In genomic region chr2:14917585-14918247, GRCm38 (mm10) we compare ENCODE assay signal across 13 mouse cellular contexts.
DNase-seq lines count a peak whose midpoint lies in the region; ATAC-seq and TF ChIP-seq lines count a peak whose summit lies in the region.
"Had no signal": no experiment of that assay in that cellular context is flagged by ENCODE, and none has a peak within 500 bp of the region (broad histone marks: within the 10 kb centered on the region; RNA-seq: fewer than 3 reads in every experiment).

No protein-coding gene starts in this region.

- no peak overlapping the region for H3K4me2 ChIP-seq in forebrain, embryonic 12.5 days
- no peak overlapping the region for H3K4me2 ChIP-seq in forebrain, embryonic 11.5 days (ENCODE audit: low read depth, low read length, severe bottlenecking)
- no peak overlapping the region for H3K4me2 ChIP-seq in embryonic facial prominence, embryonic 11.5 days (ENCODE audit: low read depth, low read length)
- H3K4me2 ChIP-seq in heart, postnatal 0 days (ENCODE audit: low read depth, low read length): no peak overlapping the region
- H3K4me2 ChIP-seq in midbrain, embryonic 12.5 days (replicated peaks): no peak overlapping the region
- H3K4me2 ChIP-seq: embryonic facial prominence, embryonic 12.5 days; liver, embryonic 12.5 days had no signal

- H3K9me3 ChIP-seq in forebrain, embryonic 12.5 days: no peaks in the 10 kb centered on the region
- no peaks in the 10 kb centered on the region for H3K9me3 ChIP-seq in forebrain, embryonic 11.5 days (ENCODE audit: control insufficient read depth, low read length)
- no peaks in the 10 kb centered on the region for H3K9me3 ChIP-seq in embryonic facial prominence, embryonic 11.5 days (replicated peaks; ENCODE audit: control insufficient read depth, low read length)
- H3K9me3 ChIP-seq in heart, postnatal 0 days (replicated peaks; ENCODE audit: control insufficient read depth, low read length): no peaks in the 10 kb centered on the region
- H3K9me3 ChIP-seq in midbrain, embryonic 12.5 days: no peaks in the 10 kb centered on the region
- H3K9me3 ChIP-seq: embryonic facial prominence, embryonic 12.5 days; liver, embryonic 12.5 days had no signal

- no peak overlapping the region for H3K9ac ChIP-seq in forebrain, embryonic 12.5 days
- no peak overlapping the region for H3K9ac ChIP-seq in forebrain, embryonic 11.5 days (ENCODE audit: low read length)
- no peak overlapping the region for H3K9ac ChIP-seq in embryonic facial prominence, embryonic 11.5 days (replicated peaks; ENCODE audit: low read length)
- no peak overlapping the region for H3K9ac ChIP-seq in heart, postnatal 0 days (replicated peaks; ENCODE audit: low read depth, low read length)
- no peak overlapping the region for H3K9ac ChIP-seq in midbrain, embryonic 12.5 days (replicated peaks)
- H3K9ac ChIP-seq: embryonic facial prominence, embryonic 12.5 days; liver, embryonic 12.5 days had no signal

- no peak for TF ChIP-seq CTCF in heart, postnatal 0 days (IDR thresholded peaks at IDR 0.05; ENCODE audit: low read depth)

- peak; percentile 46; the same call in 1 of the 2 replicates for ATAC-seq in forebrain, embryonic 12.5 days (ENCODE audit: low FRiP score)
- no peak for ATAC-seq in forebrain, embryonic 11.5 days (replicated peaks; ENCODE audit: low FRiP score)
- ATAC-seq in embryonic facial prominence, embryonic 11.5 days (replicated peaks; ENCODE audit: insufficient number of reproducible peaks, low FRiP score, low TSS enrichment, low read depth): 0 out of 2 replicates have a peak, but pooled peaks have one; percentile 48
- peak; percentile 84 for ATAC-seq in heart, postnatal 0 days (ENCODE audit: insufficient read depth, low read depth)
- ATAC-seq in midbrain, embryonic 12.5 days (ENCODE audit: low FRiP score, low read depth): peak; percentile 75
- ATAC-seq: activated CD4-positive, CD25-positive, alpha-beta regulatory T cell, adult 4 months; liver, embryonic 12.5 days had no signal

- no peak overlapping the region for H3K27ac ChIP-seq in forebrain, embryonic 12.5 days
- no peak overlapping the region for H3K27ac ChIP-seq in forebrain, embryonic 11.5 days (ENCODE audit: low read depth, low read length)
- H3K27ac ChIP-seq in embryonic facial prominence, embryonic 11.5 days (replicated peaks; ENCODE audit: low read depth, low read length): no peak overlapping the region
- H3K27ac ChIP-seq in heart, postnatal 0 days (ENCODE audit: low read depth): peak overlapping the region; percentile 27; the same call in 1 of the 2 replicates
- H3K27ac ChIP-seq in midbrain, embryonic 12.5 days (replicated peaks): no peak overlapping the region
- H3K27ac ChIP-seq: embryonic facial prominence, embryonic 12.5 days; liver, embryonic 12.5 days had no signal

- no peaks in the 10 kb centered on the region for H3K36me3 ChIP-seq in forebrain, embryonic 12.5 days (replicated peaks)
- no peaks in the 10 kb centered on the region for H3K36me3 ChIP-seq in forebrain, embryonic 11.5 days (ENCODE audit: control insufficient read depth, insufficient read depth, low read length)
- H3K36me3 ChIP-seq in embryonic facial prominence, embryonic 11.5 days (replicated peaks; ENCODE audit: control insufficient read depth, insufficient read depth, low read depth, low read length): no peaks in the 10 kb centered on the region
- H3K36me3 ChIP-seq in heart, postnatal 0 days (replicated peaks; ENCODE audit: control insufficient read depth, insufficient read depth, low read length): no peaks in the 10 kb centered on the region
- no peaks in the 10 kb centered on the region for H3K36me3 ChIP-seq in midbrain, embryonic 12.5 days
- H3K36me3 ChIP-seq: embryonic facial prominence, embryonic 12.5 days; liver, embryonic 12.5 days had no signal

- no peaks in the 10 kb centered on the region for H3K27me3 ChIP-seq in forebrain, embryonic 12.5 days
- H3K27me3 ChIP-seq in forebrain, embryonic 11.5 days (ENCODE audit: control insufficient read depth, insufficient read depth, low read length): no peaks in the 10 kb centered on the region
- H3K27me3 ChIP-seq in embryonic facial prominence, embryonic 11.5 days (ENCODE audit: control insufficient read depth, insufficient read depth, low read length): no peaks in the 10 kb centered on the region
- no peaks in the 10 kb centered on the region for H3K27me3 ChIP-seq in heart, postnatal 0 days (ENCODE audit: control insufficient read depth, insufficient read depth, low read length)
- H3K27me3 ChIP-seq in midbrain, embryonic 12.5 days: no peaks in the 10 kb centered on the region
- H3K27me3 ChIP-seq: embryonic facial prominence, embryonic 12.5 days; liver, embryonic 12.5 days had no signal

- peak; percentile 73 for TF ChIP-seq EP300 in heart, postnatal 0 days (IDR thresholded peaks at IDR 0.05; ENCODE audit: low read depth)

- 70% methylated on average over 3 of the region's 3 CpGs for WGBS in forebrain, embryonic 12.5 days
- 81% methylated on average over 3 of the region's 3 CpGs for WGBS in forebrain, embryonic 11.5 days
- 82% methylated on average over 3 of the region's 3 CpGs for WGBS in embryonic facial prominence, embryonic 11.5 days
- WGBS in heart, postnatal 0 days: 38% methylated on average over 3 of the region's 3 CpGs
- 52% methylated on average over 3 of the region's 3 CpGs for WGBS in midbrain, embryonic 12.5 days

- peaks cover 6% of the 10 kb centered on the region; the same call in 1 of the 2 replicates for H3K4me1 ChIP-seq in forebrain, embryonic 12.5 days
- no peaks in the 10 kb centered on the region for H3K4me1 ChIP-seq in forebrain, embryonic 11.5 days (replicated peaks; ENCODE audit: control insufficient read depth, insufficient read depth, low read length)
- H3K4me1 ChIP-seq in embryonic facial prominence, embryonic 11.5 days (ENCODE audit: control insufficient read depth, insufficient read depth, low read length): no peaks in the 10 kb centered on the region
- peaks cover 18% of the 10 kb centered on the region; the same call in 1 of the 2 replicates for H3K4me1 ChIP-seq in heart, postnatal 0 days (ENCODE audit: control insufficient read depth, insufficient read depth)
- peaks cover 6% of the 10 kb centered on the region; the same call in 1 of the 2 replicates for H3K4me1 ChIP-seq in midbrain, embryonic 12.5 days
- H3K4me1 ChIP-seq: embryonic facial prominence, embryonic 12.5 days; liver, embryonic 12.5 days had no signal

- no peak overlapping the region for H3K4me3 ChIP-seq in forebrain, embryonic 12.5 days (replicated peaks)
- no peak overlapping the region for H3K4me3 ChIP-seq in forebrain, embryonic 11.5 days (ENCODE audit: low read depth, low read length)
- no peak overlapping the region for H3K4me3 ChIP-seq in embryonic facial prominence, embryonic 11.5 days (ENCODE audit: low read depth, low read length)
- H3K4me3 ChIP-seq in heart, postnatal 0 days (ENCODE audit: low read depth, low read length): no peak overlapping the region
- H3K4me3 ChIP-seq in midbrain, embryonic 12.5 days: no peak overlapping the region
- H3K4me3 ChIP-seq: embryonic facial prominence, embryonic 12.5 days; liver, embryonic 12.5 days had no signal

- DNase-seq in forebrain, embryonic 11.5 days (ENCODE audit: low spot score): no peak
- peak; percentile 13 for DNase-seq in embryonic facial prominence, embryonic 11.5 days (ENCODE audit: low spot score)
- peak; percentile 35 for DNase-seq in heart, postnatal 0 days (ENCODE audit: low spot score)
- no peak for DNase-seq in spleen, adult 18-20 months
- DNase-seq in gastrocnemius, postnatal 10 days: no peak
- no peak for DNase-seq in cerebellum, adult 11-12 months
- DNase-seq: gastrocnemius, postnatal 25 days; kidney, adult 18-20 months had no signal

Comparison
In these comparisons a context has a peak if more than half of its experiments do, and no peak if none do; other contexts are left out.
1. DNase-seq: peak in embryonic facial prominence, embryonic 11.5 days (single experiment) and heart, postnatal 0 days (single experiment); none in forebrain, embryonic 11.5 days (single experiment), spleen, adult 18-20 months (0 of 2), gastrocnemius, postnatal 10 days (single experiment) and cerebellum, adult 11-12 months (single experiment).